Mouse (Mus musculus): ENCODE measurements around the gene Tacc3.

Gene Tacc3

DNA sequence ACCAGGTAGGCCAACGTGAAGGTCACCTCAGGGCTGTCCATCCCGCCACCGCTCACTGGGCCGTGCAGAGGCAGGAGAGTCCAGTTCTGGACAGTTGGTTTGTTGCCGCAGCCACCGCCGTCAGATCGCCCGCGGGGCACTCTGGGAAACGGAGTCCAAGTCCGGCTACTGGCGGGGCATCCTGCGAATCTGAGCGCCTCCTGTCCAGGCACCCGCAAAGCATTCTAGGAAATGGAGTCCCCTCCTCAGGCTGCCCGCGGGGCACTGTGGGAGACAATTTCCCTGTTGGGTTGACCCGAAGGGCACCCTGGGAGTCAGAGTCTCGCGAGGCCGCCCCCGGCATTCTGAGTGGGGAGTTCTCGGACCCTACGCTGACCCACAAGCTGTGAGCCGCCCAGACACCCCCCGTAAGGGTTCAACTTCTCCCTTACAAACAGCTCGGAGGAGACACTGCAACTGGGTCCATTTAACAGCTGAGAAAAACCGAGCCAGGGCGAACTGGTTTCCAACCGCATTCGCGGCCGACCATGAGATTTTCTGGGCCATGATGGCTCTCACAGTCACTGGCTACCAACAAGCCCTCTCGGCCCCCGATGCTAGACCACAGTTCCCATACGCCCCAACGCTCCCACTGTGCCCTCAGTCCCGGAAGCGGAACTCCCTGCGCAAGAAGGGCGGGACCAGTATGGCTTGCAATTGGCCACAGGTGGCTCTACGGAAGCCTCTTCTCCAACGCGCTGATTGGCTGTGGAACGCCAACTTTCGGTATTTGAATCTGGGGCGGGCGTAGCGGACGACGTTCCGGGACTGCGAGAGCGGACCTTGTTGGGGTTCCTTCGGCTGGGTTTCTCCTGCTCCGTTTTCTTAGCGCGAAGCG is at the start of gene Tacc3, which contains the start of gene Tmem129:
Gene Tacc3, plus strand, starts transcription at position 342 of the 877 bp plus-strand sequence.
Gene Tmem129, minus strand, starts transcription at position 630 of the 877 bp plus-strand sequence.
- peak; percentile 96 to 98 for DNase-seq (ENCODE audit: low spot score in 2 of 2)

DNA sequence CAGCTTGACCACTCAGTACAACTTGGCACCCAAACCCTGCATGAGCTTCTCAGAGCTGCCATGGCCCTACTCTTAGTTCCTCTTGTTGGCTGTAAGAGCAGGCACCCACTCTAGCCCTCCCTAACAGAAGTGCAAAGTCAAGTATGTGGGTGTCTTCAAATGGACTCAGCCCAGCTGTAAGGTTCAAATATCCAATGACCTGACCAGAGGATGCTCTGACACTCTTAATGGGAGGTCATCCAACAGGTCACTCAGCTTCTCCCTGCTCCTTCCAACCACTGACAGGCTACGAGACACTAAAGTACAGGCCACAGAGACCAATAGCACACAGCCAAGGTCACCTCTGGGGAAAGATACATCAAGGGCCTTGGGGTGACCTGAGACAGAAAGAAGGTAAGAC is 48.7 kb upstream of the Tacc3 start:
- no peak for DNase-seq (ENCODE audit: low spot score in 2 of 2)

DNA sequence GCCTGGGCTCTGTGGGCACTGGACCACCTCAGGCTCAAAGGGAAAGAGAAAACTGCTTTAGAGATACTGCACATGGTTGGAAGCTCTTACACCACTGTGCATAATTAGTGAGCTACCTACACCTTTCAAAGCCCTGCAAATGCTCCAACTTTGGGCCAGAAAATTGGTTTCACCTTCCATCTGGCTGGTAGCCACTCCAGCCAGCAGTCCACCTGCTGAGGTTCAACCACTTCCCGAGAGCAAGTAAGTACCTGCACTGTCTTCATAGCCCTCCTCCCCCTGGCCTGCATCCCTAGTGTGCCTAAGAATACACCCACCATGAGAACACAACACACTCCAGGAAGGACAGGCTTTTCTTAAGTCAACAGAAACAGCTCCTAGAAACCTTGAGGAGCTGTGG is 46.1 kb upstream of the Tacc3 start:
- no peak for DNase-seq (ENCODE audit: low spot score in 2 of 2)

DNA sequence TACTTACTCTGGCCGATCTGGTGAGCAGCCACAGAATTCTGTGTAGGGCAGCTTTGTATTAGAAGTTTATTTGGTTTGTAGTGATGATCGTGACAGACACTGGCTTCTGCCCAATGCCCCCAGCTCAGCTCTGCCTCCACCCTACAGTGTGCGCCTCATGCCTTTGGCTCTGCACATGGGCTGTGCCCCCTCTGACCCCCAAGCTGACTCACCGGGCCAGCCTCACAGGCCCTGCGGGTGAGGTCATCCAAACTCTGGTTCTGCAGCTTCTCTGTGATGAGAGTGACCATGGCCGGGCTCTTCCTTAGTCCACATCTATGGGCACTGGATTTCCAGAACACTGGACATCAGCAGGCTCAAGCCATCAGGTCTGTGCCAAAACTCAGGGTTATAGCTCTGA is 43.5 kb upstream of the Tacc3 start:
- no peak for DNase-seq (ENCODE audit: low spot score in 2 of 2)

DNA sequence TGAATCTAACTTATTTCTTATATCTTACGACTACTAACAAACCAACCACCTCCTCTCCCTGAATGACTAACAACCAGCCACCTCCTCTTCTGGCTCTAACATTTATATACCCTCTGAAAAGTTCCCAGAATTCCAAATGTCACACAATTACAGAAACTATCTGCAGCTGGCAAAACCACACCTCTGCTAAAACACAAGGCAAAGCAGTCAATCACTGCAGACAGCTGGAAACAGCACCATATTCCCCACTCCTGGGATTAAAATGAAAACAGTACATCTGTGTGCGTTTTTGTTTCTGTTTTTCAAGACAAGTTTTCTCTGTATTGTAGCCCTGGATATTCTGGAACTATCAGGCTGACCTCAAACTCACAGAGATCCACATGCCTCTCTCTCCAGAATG is 35.3 kb upstream of the Tacc3 start:
- no peak for DNase-seq (ENCODE audit: low spot score in 2 of 2)

DNA sequence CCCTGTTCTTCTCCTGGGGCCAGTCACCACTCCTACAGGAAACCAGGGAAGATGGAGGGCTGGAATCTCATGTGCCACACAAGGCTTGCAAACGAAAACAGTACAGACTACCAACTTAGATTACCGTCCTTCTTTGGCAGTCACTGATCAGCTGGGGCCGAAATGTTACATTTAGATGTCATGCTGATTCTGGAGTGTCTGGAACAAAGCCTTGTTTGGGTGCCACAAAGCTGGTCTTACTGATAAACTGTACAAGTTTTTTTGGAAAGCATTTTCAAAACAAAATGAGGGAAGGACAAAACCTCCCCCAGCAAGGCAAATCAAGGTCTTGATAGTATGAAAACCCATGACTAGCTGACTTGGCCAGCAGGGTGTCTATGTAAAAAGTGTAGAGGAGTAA is 34.2 kb upstream of the Tacc3 start:
- DNase-seq (ENCODE audit: low spot score in 2 of 2) = no peak

DNA sequence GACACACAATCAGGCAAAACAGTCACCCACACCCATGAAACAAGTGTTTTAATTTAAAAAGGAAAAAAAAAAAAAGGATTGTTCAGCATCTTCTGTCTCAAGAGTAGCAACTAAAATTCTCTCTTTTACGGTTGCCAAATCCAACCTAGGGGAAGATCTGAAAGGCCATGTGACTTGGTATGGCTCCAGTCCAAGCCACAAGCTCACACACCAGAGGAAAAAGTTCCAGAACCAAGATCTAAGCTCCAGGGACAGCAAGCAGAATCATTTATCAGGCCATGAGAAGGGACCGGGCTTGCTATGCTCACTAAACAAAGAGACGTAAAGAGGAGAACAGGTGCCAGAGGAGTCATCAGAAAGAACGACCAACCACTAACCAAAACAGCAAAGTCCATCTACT is 30.0 kb upstream of the Tacc3 start:
- DNase-seq (ENCODE audit: low spot score in 2 of 2) = no peak

DNA sequence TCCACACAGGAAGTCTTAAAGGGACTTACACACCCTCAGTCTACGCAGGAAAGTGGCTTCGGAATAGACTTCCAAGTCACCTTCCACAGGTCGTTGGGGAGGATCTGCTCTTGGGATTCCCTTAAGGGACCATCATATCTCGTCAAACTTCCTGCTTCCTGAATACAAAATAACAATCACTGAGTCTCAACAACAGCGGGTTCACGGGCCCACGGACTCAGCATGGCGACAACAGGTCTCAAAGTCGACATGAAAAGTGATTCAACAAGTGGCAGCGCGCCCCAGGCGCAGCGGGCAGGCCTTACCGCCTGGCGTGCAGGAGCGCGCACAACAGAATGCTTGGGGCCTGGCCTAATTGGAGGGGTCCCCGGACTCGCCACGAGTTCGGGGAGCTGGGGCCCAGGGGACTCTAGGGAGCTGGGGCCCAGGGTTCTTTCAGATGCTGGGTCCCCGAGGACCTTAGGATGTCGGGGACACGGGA is 29.1 kb upstream of the Tacc3 start:
- DNase-seq (ENCODE audit: low spot score in 2 of 2) = peak in 1 of 2 experiments; percentile 44

DNA sequence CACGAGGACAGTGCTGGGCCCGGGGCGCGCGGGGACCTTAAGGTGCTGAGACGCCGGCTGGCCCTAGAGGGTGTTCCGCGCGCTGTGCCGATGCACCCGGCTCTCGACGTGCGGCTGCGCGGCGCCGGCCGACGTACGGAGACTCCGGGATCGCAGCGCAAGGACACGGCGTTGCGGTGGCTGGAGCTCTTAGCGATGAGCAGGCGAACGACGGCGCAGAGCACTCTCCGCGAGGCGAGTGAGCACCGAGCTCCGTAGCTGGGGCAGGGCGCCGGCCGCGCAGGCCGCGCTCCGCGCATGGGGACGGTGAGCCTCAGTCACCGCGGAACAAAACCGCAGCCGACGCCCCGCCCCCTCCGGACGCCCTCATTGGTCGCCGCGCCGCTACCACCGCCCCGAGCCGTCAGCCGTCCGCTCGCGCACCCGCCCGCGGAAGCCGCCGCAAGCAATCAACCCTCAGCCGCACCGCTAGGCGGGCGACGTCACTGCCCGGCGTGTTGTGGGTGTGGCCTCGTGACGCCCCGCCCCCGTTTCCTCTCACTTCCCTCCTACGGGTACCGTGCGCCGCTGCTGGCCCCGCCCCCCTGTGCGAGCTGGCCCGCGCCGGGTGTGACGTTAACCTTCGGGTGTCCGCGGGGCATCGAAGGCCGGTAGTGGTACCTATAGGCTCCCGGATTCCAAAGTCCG is 28.5 kb upstream of the Tacc3 start, which contains the start of the genes Fam53a and Gm9903:
Gene Fam53a, minus strand, starts transcription at position 335 of the 687 bp plus-strand sequence.
Gene Gm9903, plus strand, starts transcription at position 625 of the 687 bp plus-strand sequence.
- DNase-seq (ENCODE audit: low spot score in 2 of 2) = peak; percentile 99 to 100

DNA sequence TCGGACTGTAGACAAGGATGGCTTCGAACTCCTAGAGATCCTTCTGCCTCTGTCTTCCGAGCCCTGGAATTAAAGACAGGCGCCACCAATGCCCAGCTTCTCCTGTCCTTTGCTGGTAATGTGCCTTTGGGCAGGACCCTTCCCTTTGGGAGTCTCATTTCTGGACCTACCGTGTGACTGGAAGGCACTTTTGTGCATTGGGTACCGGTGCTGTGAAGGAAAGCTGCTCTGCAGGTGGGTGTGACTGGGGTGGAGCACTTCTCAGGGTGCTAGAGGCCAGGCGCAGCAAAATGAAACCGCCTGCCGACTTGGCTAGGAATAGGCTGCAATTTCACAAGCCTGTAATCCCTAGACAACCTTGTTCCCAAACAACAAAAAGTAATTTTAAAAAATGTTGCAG is 27.9 kb upstream of the Tacc3 start:
- DNase-seq (ENCODE audit: low spot score in 2 of 2) = no peak

DNA sequence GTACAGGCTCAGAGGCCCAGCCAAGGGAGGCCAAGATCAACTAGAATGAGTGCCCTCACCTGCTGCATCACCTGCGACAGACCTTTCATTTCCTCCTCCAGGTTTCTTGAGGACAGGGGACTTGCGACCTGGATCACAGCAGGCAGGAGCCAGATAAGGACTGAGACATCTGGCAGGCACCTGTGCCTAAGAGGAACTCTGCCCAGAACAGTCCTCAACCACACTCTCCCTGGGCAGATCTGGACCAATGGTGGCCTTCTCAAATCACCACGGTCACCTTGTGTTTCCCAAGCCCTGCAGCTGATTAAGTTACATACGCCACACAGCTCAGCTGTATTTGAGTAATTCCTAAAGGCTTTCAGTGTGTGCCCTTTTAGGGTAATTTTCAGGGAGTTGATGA is 27.3 kb upstream of the Tacc3 start:
- no peak for DNase-seq (ENCODE audit: low spot score in 2 of 2)

DNA sequence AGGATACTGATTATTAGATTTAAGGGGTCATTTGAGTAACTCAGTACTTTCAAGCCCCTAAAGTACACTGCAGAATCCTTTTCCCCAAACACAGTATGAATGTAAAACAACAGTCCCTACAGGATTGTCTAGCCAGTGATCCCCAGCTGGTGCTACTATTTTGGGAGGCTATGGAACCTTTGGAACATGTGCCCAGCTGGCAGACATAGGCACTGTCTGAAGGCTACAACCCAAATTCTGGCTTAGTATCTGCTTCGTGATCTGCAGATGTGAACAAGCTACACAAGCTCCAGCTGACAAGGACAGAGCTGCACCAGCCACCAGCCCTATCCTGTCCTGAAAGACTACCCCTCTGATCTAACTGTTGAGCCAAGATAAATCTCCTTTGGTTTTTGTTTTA is 25.4 kb upstream of the Tacc3 start:
- DNase-seq (ENCODE audit: low spot score in 2 of 2) = no peak

DNA sequence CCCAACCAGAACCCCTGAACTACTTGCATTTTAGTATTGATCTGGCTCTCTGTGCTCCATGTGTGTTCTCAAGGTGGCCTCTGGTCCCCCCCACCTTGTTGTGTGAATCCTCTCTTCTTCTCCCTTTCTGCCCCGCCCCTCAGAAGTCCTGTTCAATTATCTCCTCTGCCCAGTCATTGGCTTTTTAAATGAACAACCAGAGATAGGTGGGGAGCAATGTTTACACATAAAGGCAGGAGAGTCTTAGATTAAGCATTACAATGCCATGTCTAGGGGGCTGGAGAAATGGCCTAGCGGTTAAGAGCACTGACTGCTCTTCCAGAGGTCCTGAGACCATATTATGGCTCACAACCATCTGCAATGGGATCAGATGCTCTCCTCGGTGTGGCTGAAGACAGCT is 22.6 kb upstream of the Tacc3 start:
- DNase-seq (ENCODE audit: low spot score in 2 of 2) = no peak

DNA sequence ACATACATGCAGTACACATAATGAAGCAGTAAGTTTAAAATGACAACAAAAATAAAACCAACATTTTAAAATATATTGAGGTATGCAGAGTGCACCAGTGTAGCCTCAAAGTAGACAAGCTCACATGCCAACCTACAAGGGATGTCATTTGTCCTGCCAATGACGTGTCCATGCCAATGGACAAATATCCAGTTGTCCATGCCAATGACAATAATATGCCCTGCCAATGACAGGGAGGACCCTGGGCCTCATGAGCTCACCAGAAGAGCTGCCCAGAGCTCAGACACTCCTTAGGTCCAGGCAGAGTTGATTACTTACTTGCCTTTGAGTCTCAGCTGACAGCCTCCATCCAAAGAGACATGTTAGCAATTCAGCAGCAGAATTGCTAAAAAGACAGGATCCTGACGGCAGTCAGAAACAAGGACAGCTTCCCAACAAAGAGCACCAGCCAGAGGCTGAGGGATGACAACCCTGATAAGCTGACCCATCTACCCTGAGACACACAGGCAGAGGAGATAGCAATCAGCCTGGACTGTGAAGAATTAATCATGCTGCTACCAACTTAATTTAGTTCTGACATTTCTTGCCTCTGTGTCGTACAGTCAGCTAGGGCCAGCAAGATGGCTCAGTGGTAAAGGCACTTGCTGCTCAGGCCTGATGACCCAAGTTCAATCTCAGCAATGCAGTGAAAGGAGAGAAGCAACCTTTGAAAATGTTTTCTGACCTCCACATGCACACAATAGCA is 20.1 kb upstream of the Tacc3 start:
- no peak for DNase-seq (ENCODE audit: low spot score in 2 of 2)

DNA sequence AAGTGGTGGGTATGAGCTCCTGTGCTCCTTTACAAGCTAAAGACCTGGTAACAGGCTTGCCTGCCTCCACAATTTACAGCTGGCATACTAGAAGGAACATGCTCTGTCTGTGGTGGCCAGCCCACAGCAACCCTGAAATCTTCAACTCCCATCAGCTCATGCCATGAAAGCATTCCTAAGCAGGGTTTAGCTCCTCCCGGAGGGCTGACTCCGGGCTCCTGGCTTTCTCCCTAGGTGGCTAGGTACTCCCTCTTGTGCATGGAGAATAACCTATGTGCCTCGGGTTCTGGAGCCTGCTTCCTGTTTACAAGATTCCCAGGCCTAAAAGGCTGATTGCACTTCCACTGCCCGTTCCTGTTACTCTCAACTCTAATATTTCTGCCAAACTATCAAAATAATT is 19.1 kb upstream of the Tacc3 start:
- DNase-seq (ENCODE audit: low spot score in 2 of 2) = no peak

DNA sequence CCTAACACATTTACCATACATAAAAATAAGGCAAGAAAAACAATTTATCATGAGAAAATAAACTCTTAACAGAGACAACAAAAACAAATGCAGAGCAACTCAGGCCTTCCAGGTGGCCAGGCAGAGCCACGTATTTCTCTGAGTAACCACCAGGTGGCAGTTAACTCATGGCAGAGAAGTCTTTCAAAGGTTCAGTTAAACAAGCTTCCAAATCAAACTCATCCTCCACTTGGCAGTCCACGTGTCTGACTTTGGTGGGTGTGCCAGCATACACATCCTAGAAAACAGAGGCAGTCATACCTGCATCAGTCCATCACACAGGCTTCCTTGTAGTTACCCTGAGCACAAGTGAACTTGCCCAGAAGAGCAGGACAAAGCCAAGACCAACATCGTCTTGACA is 17.3 kb upstream of the Tacc3 start:
- peak in 1 of 2 experiments; percentile 46 for DNase-seq (ENCODE audit: low spot score in 2 of 2)

DNA sequence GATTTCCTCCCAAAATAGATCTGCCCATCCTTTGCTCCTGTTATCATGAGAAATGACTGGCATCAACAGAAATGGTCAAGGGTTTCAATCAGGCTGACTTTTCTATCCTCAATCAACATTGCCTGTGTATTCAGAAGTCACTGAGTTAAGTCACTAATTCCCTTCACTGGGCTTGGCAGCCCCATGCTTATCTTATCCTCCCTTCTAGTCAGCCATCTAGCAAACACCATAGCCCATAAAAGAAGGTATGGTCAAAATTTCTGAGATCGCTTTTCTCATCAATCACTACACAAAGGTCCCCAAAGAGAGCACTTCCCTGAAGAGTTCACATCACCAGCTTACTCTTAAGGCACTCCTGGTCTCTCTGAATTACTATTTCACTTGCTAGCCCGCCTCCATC is 6.9 kb upstream of the Tacc3 start:
- DNase-seq (ENCODE audit: low spot score in 2 of 2) = no peak

DNA sequence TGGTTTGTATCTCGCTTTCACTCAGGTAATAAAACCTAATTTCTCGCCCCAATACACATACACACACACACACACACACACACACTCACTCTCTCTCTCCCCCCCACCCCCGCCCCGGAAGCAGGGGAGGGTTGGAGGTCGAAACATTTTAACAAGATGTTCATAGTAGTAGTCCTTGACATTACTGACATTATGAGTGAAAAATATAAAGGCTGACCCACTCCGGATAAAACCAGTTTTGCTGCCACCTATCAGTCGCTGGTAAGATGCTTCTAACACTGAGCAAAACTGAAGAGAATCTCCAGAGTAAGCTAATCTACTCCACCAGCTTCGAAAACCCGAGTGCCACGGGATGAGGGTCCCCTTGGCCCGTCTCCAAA is 6.4 kb upstream of the Tacc3 start:
- DNase-seq (ENCODE audit: low spot score in 2 of 2) = no peak

DNA sequence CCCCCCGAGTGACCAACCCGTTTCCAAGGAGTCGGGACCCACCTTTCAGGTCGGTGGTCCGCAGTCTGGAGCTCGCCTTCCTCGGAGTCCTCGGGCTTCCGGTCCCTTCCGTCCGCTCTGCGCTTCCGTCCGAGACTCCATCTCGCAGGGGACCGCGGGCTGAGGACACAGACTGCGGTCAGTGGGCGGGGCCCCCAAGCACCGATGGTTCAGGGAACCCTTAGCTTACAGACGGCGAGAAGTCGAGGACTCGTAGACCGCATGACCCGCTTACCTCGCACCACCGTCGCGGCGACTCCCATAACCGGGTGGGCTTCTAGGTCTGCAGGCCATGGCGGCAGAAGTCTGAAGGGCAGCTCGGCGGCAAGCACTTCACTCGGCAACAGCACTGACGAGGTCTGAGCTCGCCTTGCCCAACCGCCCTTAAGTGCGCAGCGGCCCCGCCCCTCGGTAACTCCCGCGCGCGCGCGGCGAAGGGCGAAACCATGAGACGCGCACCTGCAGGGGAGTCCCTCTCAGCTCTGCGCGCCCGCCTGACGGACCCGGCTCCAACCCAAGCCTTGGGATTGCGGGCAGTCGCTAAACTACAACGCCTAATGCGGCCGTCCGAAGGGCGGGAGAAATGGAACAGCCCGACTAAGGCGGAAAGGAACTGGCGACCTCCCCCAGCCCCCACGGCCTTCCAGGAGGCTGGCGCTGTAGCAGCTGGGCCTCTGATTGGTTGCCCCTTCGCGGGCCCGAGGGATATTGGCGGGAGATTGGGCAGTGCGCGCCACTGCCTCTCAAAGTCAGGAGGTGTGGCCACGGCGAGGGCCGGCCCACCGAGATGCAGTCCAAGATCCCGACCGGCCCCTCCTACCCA is 5.8 kb upstream of the Tacc3 start, which contains the start of gene Slbp:
Gene Slbp, minus strand, starts transcription at position 654 of the 862 bp plus-strand sequence.
- peak; percentile 93 for DNase-seq (ENCODE audit: low spot score in 2 of 2)

DNA sequence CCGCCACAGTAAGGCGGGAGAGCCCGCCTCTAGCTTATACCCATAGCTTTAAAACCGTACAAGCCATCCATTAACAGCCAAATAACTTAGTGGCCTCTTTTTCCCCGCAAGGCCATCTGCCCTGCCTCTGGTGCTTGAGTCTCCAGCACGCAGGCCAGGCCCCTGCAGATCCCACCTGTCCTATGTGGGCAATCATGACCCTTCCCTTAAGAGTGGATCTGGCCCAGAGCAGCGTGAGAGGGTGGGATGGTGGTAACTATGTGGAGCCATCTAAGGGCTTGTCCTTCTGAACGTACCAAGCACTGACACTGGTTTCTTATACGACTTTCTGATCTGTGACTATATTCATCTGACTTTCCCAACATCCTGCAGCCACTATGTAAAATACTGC is 5.2 kb upstream of the Tacc3 start:
- no peak for DNase-seq (ENCODE audit: low spot score in 2 of 2)

DNA sequence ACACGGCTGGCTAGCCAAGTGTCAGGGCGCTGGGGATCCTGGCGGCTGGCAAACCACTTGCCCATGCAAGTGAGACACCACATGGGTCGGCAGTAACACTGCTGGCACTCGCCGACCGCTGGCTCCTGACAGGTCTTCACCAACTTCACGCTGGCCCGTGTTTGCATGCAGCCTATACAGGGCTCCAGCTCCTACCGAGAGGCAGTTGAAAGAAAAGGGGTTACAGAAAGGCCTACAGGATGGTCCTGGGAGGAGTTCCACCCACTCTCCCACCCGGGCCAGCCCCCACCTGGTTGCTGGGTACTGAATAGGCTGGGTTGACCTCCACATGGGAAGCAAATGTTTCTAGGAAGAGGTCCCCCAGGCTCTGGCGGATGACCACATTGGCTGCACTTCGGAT is 3.5 kb upstream of the Tacc3 start:
- DNase-seq (ENCODE audit: low spot score in 2 of 2) = no peak
